Mouse (Mus musculus) cortical plate, adult 2 months (tissue): Measurements from ENCODE around the gene Scamp3.

Experiments
- CTCF ChIP-seq: fragments of 200-500 bp; IDR thresholded peaks from 2 replicates; pipeline ENCODE4 v1.5.1; 2011; ENCODE audit warnings: mild to moderate bottlenecking, control low read depth, low read length; ENCODE audit not compliant: insufficient read depth; ENCODE audit errors: extremely low read depth
- POLR2A ChIP-seq: fragments of 200-500 bp; IDR thresholded peaks from 2 replicates; pipeline ENCODE4 v1.6.1; 2011; ENCODE audit warnings: mild to moderate bottlenecking, low read length, control low read depth; ENCODE audit not compliant: insufficient read depth; ENCODE audit errors: extremely low read depth

DNA sequence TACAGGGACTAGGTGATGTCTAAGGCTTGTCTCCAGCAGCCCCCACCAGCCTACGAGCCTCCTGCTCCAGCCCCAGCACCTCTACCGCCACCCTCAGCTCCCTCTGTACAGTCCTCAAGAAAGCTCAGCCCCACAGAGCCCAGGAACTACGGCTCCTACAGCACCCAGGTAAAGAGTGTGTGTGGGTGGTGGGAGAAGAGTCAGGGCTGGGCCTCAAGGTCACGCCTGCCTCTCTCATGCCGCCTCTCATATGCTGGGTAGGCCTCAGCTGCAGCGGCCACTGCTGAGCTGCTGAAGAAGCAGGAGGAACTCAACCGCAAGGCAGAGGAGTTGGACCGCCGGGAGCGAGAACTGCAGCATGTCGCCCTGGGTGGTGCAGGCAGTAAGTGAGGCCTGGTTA is 1.8 kb downstream of the Scamp3 start:
- TF ChIP-seq CTCF (no peak), POLR2A (no peak)
